8 mouse cellular contexts compared by ENCODE assay signal in the genomic region with DNA sequence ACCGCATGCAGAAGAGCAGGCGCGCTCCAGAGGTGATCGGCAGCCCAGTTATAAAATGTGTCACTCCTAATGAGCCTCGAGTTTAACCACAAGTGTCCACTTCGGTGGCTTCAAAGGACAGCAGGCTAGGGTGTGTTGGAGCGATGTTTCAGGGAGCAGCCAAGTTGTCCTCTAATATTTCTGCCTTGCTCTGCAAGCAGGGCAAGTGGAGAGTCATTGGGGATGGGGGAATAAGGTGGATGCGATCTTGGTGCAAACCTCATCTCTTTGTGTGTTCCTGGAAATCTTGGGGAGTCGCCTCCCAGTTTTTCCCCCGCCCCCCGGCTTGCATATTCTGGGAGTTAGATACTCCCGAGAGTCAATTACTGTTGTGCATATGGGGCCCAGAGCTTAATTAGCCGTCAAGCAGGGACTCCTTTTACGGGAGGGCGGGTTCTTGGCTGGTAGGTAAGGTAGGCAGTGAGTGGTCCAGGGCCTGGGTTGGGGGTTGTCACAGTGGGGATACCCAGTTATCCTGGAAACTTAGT. TPM values are rescaled to one million over a fixed set of nuclear protein-coding genes. Genes with fewer than 3 reads are reported as not detected.
DNase-seq lines count a peak whose midpoint lies in the region; ATAC-seq and TF ChIP-seq lines count a peak whose summit lies in the region.

No protein-coding gene starts in this region.

- no peak overlapping the region; the same call in 1 of the 2 replicates for H3K27ac ChIP-seq in limb, embryonic 11.5 days (replicated peaks; ENCODE audit: low read depth, low read length)
- peak overlapping the region; percentile 91 for H3K27ac ChIP-seq in neural tube, embryonic 15.5 days (replicated peaks)

- no peaks in the 10 kb centered on the region for H3K27me3 ChIP-seq in Patski
- H3K27me3 ChIP-seq in limb, embryonic 11.5 days (ENCODE audit: control insufficient read depth, insufficient read depth, low read length): no peaks in the 10 kb centered on the region
- H3K27me3 ChIP-seq in neural tube, embryonic 15.5 days (replicated peaks): no peaks in the 10 kb centered on the region

- DNase-seq in kidney, postnatal 4 days: peak; percentile 36 to 46
- no peak for DNase-seq in kidney, postnatal 25 days
- no peak for DNase-seq in Patski (ENCODE audit: low read depth, low spot score)
- DNase-seq in limb, embryonic 11.5 days (ENCODE audit: low spot score): no peak
- no peak for DNase-seq in frontal cortex, postnatal 10 days (ENCODE audit: low spot score in 2 of 2)
- DNase-seq in layer of hippocampus, postnatal 25 days (ENCODE audit: extremely low spot score in 1 of 2, low spot score in 1 of 2): no peak

- CTCF ChIA-PET in Patski (lab: Charles Lee): interaction anchor here (0.7 to 5.6 kb wide), 4 partner anchors 29 to 368 kb away, joined by 3 to 26 read pairs (median 4); a partner anchor contains a TSS

- no peaks in the 10 kb centered on the region for H3K9me3 ChIP-seq in limb, embryonic 11.5 days (ENCODE audit: control insufficient read depth, low read length)
- H3K9me3 ChIP-seq in neural tube, embryonic 15.5 days (replicated peaks): no peaks in the 10 kb centered on the region

- H3K36me3 ChIP-seq in limb, embryonic 11.5 days (ENCODE audit: control insufficient read depth, insufficient read depth, low read length): no peaks in the 10 kb centered on the region
- H3K36me3 ChIP-seq in neural tube, embryonic 15.5 days: no peaks in the 10 kb centered on the region

- POLR2A ChIA-PET in Patski (lab: Charles Lee): no interaction called here

- H3K9ac ChIP-seq in limb, embryonic 11.5 days (ENCODE audit: low read length): peak overlapping the region; percentile 96
- H3K9ac ChIP-seq in neural tube, embryonic 15.5 days (replicated peaks): peak overlapping the region; percentile 78

- TF ChIP-seq CTCF in Patski (IDR thresholded peaks at IDR 0.05): no peak

- in situ Hi-C loops in Patski (cut with MboI; ENCODE audit: low pct_unique_long_range_greater_than_20kb): no loop called here

- ATAC-seq in Patski: peak; percentile 2
- peak; percentile 35; the same call in 1 of the 2 replicates for ATAC-seq in erythroblast, adult 5-6 weeks (replicated peaks; ENCODE audit: low FRiP score, poor library complexity, severe bottlenecking)
- no peak for ATAC-seq in limb, embryonic 11.5 days (ENCODE audit: insufficient number of reproducible peaks, low FRiP score, low TSS enrichment, low read depth)
- ATAC-seq in neural tube, embryonic 15.5 days (ENCODE audit: low FRiP score): peak; percentile 33

- peaks cover 3% of the 10 kb centered on the region; the same call in 1 of the 2 replicates for H3K4me1 ChIP-seq in limb, embryonic 11.5 days (ENCODE audit: control insufficient read depth, insufficient read depth, low read length)
- peaks cover 42% of the 10 kb centered on the region for H3K4me1 ChIP-seq in neural tube, embryonic 15.5 days

- 1% methylated on average over 15 of the region's 15 CpGs for WGBS in limb, embryonic 11.5 days
- under 1% methylated on average over 15 of the region's 15 CpGs for WGBS in neural tube, embryonic 15.5 days

- H3K4me2 ChIP-seq in limb, embryonic 11.5 days (ENCODE audit: low read depth, severe bottlenecking): peak overlapping the region; percentile 74
- peak overlapping the region; percentile 84 for H3K4me2 ChIP-seq in neural tube, embryonic 15.5 days

- H3K4me3 ChIP-seq in limb, embryonic 11.5 days (ENCODE audit: low read depth, low read length): peak overlapping the region; percentile 72
- peak overlapping the region; percentile 69 for H3K4me3 ChIP-seq in neural tube, embryonic 15.5 days (replicated peaks)

RNA-seq across cellular contexts. Expression of a gene that starts 0.8 kb away (rescaled TPM):
- 45.4 TPM for polyA plus RNA-seq in Patski (2021)
- total RNA-seq in erythroblast, adult 5-6 weeks (2015; ENCODE audit: low replicate concordance): 7.5 and 8.5 TPM in 2 replicates
- total RNA-seq in erythroblast, adult 5-6 weeks (2017; ENCODE audit: low replicate concordance): 7.3 and 13.0 TPM in 2 replicates
- 17.1 and 19.7 TPM in 2 replicates for polyA plus RNA-seq in limb, embryonic 11.5 days (2014; fragmentation: Nextera tagmentation; extraction: Ambion mirVana)
- 16.3 and 16.9 TPM in 2 replicates for polyA plus RNA-seq in neural tube, embryonic 15.5 days (2015; fragmentation: Nextera tagmentation; extraction: Ambion mirVana)
- total RNA-seq in layer of hippocampus, postnatal 25 days (2021): 100 to 1,000 TPM in 1 of 2 experiments, 10 to 100 TPM in 1; 99.0 to 104 TPM

Comparison
In these comparisons a context has a peak if more than half of its experiments do, and no peak if none do; other contexts are left out.
1. DNase-seq: peak in kidney, postnatal 4 days (2 of 2); none in kidney, postnatal 25 days (0 of 2), Patski (single experiment), limb, embryonic 11.5 days (single experiment), frontal cortex, postnatal 10 days (0 of 2) and layer of hippocampus, postnatal 25 days (0 of 2).